Mouse (Mus musculus): ENCODE results near the gene Zfp750. TPM values are rescaled to one million over a fixed set of nuclear protein-coding genes. Genes with fewer than 3 reads are reported as not detected.

The Zfp750 gene
- polyA plus RNA-seq (2012): 0.02 and 0.04 TPM in 2 replicates

- no peak for TF ChIP-seq GATA1 (IDR thresholded peaks at IDR 0.05; ENCODE audit: low read length)
Observed at GRCm38 (mm10) chr11:121519131-121519530, at the start of gene Zfp750. Zfp750 (minus strand) TSS chr11:121519333.

- no peak for TF ChIP-seq GATA1 (IDR thresholded peaks at IDR 0.05; ENCODE audit: low read length)
Observed at GRCm38 (mm10) chr11:121564265-121564664, 45.1 kb upstream of the Zfp750 start.

- TF ChIP-seq GATA1 (IDR thresholded peaks at IDR 0.05; ENCODE audit: low read length): no peak
Observed at GRCm38 (mm10) chr11:121563312-121563711, 44.2 kb upstream of the Zfp750 start.

GRCm38 (mm10) chr11:121560294-121560663 is 41.1 kb upstream of the Zfp750 start:
- TF ChIP-seq GATA1 (IDR thresholded peaks at IDR 0.05; ENCODE audit: low read length): no peak

- TF ChIP-seq GATA1 (IDR thresholded peaks at IDR 0.05; ENCODE audit: low read length): peak; percentile 35
Observed at GRCm38 (mm10) chr11:121559527-121560293, 40.6 kb upstream of the Zfp750 start.

- TF ChIP-seq GATA1 (IDR thresholded peaks at IDR 0.05; ENCODE audit: low read length): no peak
Observed at GRCm38 (mm10) chr11:121558522-121558921, 39.4 kb upstream of the Zfp750 start.

DNA sequence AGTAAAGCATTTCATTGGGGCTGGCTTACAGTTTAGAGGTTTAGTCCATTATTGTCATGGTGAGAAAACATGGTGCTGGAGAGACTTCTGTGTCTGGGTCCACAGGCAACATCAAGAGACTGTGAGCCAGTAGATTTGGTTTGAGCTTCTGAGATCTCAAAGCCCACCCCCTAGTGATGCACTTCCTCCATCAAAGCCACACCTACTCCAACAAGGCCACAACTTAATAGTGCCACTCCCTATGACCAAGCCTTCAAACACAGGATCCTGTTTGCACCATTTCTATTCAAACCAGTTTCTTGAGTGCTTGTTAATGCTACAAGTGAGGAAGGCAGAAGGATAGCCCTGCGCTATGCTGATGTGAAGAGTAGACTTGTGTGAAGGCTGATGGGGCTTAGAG is 38.8 kb upstream of the Zfp750 start:
- TF ChIP-seq GATA1 (IDR thresholded peaks at IDR 0.05; ENCODE audit: low read length): no peak

GRCm38 (mm10) chr11:121556727-121557126 is 37.6 kb upstream of the Zfp750 start:
- no peak for TF ChIP-seq GATA1 (IDR thresholded peaks at IDR 0.05; ENCODE audit: low read length)

GRCm38 (mm10) chr11:121553458-121553857 is 34.3 kb upstream of the Zfp750 start:
- no peak for TF ChIP-seq GATA1 (IDR thresholded peaks at IDR 0.05; ENCODE audit: low read length)

DNA sequence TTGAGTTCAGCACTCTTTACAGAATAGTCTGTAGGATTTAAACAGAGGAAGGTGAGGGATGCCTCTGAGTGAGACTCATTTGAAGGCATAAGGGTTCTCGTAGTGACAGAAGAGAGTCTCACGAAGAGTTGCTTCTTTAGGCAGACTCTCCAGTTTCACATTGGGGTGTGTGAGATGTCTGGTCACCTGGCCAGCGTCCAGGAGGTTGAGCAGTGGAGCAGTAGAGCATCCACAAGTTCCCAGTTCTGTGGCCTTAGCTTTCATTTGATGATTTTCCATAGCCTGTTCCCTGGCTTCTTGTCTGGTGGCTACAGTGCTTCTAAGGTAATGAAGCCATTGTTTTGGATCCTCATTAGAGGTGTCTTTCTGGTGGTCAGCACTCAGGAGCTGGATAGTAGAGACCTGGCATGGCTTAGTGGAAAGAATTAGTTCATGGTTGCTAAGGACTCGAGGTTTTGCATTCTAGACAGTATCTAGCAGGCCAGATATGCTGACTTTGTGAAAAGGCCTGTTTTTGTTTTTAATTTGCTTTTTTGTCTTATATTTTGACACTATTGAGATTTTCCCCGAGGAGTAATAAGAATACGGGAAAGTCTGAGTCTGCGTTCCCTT is 33.8 kb upstream of the Zfp750 start:
- TF ChIP-seq GATA1 (IDR thresholded peaks at IDR 0.05; ENCODE audit: low read length): no peak

GRCm38 (mm10) chr11:121552167-121552566 is 33.0 kb upstream of the Zfp750 start:
- TF ChIP-seq GATA1 (IDR thresholded peaks at IDR 0.05; ENCODE audit: low read length): no peak

DNA sequence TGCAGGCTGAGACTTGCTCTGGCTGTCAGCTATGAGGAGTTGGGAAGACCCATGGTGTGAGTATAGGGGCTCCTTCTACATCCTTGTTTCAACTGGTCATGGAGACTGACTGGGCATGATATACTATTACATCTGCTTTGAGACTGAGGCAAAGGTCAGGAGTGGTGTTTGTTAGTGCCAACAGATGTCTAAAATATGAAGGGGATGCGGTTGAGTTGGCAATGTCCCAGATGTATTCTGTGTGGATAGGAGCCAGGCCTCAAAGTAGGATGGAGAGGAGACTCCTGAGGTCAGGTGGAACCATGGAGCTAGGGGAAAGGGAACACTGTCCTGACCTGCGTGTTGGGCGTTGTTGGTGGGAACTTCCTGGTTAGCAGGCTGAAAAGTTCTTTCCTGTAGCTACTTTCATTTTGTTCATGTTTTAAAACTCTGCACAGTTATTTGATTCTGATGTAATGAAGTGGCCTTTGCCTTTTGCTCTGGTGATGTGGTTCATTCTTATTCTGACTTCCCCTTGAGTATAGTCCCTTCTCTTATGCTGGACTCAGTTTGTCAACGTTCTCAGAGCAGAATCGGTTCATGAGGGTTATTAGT is 32.2 kb upstream of the Zfp750 start:
- TF ChIP-seq GATA1 (IDR thresholded peaks at IDR 0.05; ENCODE audit: low read length): no peak

- TF ChIP-seq GATA1 (IDR thresholded peaks at IDR 0.05; ENCODE audit: low read length): no peak
Observed at GRCm38 (mm10) chr11:121549843-121550647, 30.9 kb upstream of the Zfp750 start.

DNA sequence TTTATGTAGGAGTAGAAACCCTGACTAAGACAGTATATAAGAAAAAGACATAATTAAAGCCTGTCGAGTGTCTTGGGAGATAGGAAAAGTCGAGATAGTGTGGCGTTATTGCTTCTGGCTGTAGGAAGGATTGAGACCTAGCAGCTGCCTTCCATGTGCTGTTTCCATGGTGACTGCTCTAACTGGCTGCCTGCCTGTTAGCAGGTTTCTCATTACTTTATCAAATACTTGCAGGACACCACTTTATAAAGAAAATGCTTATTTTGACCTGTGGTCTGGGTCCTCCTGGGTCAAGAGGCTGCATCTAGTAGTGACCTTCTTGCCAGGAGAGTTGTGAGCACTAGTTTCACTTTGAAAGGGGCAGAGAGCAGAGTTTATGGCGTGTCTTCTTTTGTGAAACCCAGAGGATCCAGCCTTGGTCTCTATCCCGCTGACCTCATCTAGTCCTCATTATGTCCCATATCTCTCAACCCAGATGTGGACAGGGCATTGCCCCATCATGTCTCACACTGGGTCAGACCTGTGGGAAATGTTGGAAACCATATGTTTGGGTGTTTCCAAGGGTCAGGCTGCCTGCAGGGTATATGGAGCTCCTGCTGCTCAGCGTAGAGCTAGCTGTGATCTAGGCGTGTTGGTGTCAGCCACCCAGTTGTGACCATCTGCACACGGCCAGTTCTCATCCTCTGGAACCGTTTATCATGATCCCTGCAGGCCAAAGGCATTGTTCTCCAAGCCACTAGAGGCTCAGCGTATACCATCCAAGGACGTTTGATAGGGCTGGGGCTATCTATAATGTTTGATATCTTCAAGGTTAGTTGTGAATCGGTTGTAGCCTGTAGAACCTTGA is 30.1 kb upstream of the Zfp750 start:
- TF ChIP-seq GATA1 (IDR thresholded peaks at IDR 0.05; ENCODE audit: low read length): no peak

DNA sequence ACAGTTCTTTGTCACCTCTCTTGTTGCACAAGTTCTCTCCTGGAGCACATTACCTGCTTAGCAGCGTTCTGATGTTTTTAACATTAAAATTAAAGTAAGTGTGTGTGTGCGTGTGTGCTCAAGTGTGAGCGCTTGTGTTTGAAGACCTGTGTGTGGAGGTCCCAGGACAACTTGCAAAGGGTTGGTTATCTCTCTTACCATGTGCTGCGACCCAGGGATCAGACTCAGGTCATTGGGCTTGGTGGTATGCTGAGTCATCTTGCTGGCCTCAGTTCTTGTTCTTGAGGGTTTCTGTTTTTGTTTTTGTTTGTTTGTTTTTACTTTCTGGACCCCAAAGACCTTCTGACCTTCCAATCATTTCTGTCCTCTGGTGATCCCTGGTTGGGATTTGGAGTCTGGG is 28.8 kb upstream of the Zfp750 start:
- peak; percentile 5 for TF ChIP-seq GATA1 (IDR thresholded peaks at IDR 0.05; ENCODE audit: low read length)

Data from G1E-ER4 (cell line).